Mouse (Mus musculus): ENCODE measurements at regions not wholly inside any gene's neighbourhood (a gene's known extent, or its start where the extent isn't known, plus 50 kb on each side); places are given as distances from the start of the nearest gene placed in this dataset.
"Not testable (repeated sequence)": the region's sequence is repeated elsewhere in the genome, so short reads cannot be mapped to it uniquely, and the experiment has no call there.

DNA sequence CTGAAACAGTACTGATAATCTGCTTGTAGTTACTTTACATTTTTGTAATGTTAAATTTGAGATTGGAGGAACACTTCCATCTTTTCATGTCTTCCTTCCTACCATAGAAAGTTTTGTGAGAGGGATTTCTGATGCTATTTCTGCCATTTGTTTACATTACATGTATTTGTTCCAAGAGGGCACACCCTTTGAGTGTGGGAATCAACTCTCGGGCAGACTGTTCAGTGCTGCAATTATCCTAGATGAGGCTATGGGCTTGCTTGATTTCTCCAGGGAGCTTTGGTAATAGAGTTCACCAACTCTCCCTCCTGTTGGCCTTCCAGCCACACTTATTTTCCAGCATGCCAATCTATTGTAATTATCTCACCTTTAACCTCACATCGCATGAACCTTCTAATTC lies 52.4 kb downstream of the Gm13691 start:
- ATAC-seq (replicated peaks; ENCODE audit: insufficient number of reproducible peaks, low FRiP score, low TSS enrichment, poor library complexity, severe bottlenecking), result no peak

DNA sequence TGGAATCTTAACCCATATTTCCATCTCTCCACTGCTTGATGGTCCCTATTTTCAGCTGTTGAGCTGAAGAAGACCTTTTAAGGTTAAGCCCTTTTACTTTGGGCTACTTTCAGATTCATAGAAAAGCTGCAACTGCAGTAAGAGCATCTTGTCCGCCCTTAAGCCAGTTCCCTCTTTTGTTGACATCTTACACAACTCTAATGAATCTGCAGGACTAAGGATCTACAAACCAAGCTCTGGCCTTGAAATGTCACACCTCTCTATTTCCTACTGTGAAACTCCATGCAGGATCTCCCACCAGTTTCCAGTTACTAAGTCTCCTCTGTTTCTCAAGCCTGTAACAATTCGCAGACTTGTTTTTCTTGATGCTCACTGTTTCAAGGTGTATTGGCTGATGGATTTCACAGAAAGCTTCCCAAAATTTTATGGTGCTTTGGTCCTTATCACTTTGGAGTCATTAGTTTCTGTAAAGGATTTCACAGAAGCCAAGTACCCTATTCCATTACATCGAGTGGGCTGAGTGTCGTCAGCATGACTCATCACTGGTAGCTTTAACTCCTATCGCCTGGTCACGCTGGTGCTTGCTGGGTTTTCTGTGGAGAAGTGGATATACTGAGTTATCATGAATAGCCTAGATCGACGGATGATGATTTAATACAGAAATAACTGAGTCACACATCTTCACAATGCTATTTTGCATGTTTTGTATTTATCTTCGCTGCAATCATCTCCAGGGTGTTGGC lies 58.2 kb downstream of the Gm13691 start:
- ATAC-seq (replicated peaks; ENCODE audit: insufficient number of reproducible peaks, low FRiP score, low TSS enrichment, poor library complexity, severe bottlenecking), result no peak

DNA sequence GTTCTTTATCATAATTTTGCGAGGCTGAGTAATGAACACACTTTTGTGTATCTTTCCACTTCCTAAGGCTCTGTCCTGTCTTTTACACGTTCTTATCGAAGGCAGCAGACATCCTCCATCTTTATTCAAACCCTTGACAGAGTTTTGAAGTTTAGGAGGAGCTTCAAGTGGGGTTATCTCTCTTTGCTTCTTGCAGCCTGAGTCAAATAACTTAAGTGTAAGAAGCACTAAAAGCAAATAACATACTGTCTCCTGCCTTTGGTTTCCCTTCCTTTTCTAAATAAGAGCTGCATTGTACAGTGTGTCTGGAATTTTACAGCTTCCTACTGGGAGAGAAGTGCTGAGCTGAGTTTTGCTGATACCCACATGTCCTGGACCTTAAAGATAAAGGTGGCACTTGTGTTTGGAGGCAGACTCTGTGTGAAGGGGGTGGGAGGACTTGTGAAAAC lies 61.6 kb downstream of the Gm13691 start:
- no peak for ATAC-seq (replicated peaks; ENCODE audit: insufficient number of reproducible peaks, low FRiP score, low TSS enrichment, poor library complexity, severe bottlenecking)

DNA sequence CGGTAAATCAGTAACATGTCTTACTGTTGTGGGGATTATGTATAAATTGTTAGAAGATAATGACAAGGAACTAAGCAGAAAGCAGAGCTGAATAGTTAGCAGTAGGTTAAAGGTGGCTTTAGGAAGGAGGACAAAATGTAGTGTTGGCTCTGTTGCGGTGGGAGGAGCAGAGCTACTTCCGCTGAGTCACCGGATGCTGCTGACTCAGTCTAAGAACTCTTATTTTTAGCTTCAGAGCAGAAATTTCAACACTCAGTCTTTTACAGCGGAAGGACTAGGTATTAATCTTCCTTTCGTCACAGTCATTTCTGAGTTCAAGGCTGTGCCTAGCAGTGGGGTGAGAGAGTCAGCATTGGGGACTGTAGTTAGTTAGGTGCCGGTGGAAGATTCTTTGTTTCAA lies 68.9 kb downstream of the Gm13691 start:
- ATAC-seq (replicated peaks; ENCODE audit: insufficient number of reproducible peaks, low FRiP score, low TSS enrichment, poor library complexity, severe bottlenecking), result peak; percentile 98

DNA sequence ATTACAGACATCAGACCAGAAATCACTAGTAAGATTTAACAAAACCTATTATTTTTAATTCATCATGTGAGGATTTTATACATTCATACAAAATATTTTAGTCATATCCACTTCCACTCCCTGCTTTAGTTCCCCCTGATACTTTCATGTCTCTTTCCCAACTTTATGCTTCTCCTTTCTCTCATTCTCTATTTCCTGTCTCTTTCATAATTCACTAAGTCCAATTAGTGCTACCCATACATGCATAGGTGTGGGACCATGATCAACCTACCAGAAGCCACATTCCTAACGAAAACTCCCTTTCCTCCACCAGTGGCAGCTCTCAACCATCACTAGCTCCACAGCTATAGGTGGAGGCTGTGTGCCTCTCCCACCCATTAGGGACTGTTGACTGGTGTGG lies 70.9 kb downstream of the Gm13691 start:
- 0 out of 2 replicates have a peak, but pooled peaks have one; percentile 19 for ATAC-seq (replicated peaks; ENCODE audit: insufficient number of reproducible peaks, low FRiP score, low TSS enrichment, poor library complexity, severe bottlenecking)

DNA sequence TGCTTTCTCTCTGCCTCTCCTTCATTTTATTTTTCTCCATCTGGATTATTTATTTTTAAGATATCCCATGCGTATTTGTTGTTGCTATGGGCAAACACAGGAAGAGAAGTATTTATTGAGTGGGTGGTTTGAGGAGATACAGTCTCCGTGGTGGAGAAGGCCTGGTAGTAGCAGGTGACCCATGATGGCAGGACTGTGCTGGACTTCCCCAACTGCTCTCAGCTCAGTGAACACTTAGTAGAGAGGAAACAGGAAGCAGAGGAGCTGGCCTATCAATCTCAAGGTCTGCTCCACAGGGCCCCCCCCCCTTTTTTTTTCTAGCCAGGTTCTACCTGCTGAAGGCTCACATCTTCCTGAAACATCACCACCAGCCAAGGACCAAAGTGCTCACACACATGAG lies 74.0 kb downstream of the Gm13691 start:
- ATAC-seq (replicated peaks; ENCODE audit: insufficient number of reproducible peaks, low FRiP score, low TSS enrichment, poor library complexity, severe bottlenecking), result no peak

DNA sequence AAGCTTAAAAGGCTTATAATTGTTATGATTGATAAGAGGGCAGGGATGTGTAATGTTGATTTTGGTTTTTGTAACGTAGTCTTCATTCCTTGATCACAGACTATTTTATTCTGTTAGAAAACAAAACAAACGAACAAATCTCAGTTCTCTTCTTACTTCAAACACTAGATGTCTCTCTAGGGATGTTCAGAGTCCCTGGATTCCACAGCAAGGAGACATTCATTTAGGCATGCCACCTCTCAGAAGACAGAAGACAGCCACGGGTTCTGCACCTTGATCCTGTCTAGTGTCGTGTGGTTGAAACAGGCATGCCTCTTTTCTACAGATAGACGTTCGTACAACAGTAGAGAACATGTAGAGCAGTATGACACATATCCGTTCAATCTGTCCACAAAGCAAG lies 74.7 kb downstream of the Gm13691 start:
- ATAC-seq (replicated peaks; ENCODE audit: insufficient number of reproducible peaks, low FRiP score, low TSS enrichment, poor library complexity, severe bottlenecking), result no peak

DNA sequence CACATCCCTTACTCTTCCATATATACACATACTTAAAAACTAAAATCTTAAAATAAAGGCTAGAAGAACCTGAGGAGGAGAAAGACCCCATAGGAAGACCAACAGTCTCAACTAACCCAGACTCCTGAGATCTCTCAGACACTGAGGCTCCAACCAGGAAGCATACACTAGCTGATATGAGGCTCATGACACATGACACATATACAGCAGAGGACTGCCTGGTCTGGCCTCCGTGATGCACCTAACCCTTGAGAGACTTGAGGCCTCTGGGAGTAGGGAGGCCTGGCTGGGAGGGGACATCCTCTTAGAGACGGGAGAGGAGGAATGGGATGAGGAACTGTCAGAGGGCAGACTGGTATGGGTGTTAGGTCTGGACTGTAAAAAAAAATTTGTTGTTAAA lies 75.4 kb downstream of the Gm13691 start:
- ATAC-seq (replicated peaks; ENCODE audit: insufficient number of reproducible peaks, low FRiP score, low TSS enrichment, poor library complexity, severe bottlenecking), result no peak

DNA sequence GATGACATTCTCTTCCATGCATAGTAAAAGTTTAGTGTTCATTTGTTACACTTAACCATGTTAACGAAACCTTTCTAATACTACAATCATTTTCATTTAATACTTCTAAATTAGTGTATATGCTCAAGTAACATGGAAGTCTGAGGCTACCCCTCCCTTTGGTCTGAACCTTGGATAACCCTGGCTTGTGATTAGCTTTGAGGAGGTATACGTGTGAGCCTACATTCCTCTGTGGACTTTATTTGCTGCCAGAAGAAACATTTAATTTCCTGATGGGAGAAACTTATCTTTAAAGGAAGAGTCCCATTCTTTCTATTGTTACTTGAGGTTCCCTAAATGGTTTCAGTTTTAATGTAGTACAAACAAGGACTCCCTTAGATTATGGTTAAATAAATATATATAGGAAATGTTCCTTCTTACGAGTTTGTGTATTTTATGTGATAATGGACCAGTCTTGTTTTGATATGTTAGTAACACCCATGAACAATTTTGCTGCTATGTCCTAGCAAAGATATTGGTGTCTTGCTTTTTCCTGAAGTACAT lies 75.9 kb downstream of the Gm13691 start:
- no peak for ATAC-seq (replicated peaks; ENCODE audit: insufficient number of reproducible peaks, low FRiP score, low TSS enrichment, poor library complexity, severe bottlenecking)

DNA sequence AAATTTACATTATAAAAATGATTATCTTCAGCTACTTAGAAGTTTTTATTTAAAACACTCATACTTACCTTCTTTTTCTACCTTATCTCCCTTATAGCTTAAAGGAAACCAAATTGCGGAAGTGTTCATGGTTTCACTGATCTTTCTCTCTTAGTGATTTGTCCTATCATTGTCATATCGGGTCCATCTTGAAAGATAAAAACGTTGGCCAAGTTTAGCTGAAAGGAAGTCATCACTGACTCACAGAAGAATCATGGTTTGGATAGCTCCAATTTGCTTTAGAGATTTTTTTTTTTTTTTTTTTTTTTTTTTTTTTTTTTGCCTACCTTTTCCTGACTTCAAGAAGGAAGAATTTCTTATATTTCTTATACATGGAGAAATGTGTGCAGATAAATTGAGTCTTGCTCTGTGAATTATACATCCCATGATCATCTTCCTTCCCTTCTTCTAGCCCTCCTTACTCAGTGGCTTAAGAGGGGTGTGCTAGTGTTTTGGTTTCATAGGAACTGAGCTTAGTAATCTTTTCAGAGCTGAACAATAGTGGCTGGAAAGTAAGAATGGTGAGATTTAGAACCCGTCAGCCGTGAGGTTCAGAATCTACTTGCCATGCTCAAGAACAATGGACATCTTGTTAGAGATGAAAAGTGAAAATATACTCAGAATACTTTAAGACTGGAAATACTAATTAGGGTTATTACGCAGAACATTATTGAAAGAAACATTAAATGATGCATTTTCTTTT lies 76.6 kb downstream of the Gm13691 start:
- ATAC-seq (replicated peaks; ENCODE audit: insufficient number of reproducible peaks, low FRiP score, low TSS enrichment, poor library complexity, severe bottlenecking), result no peak

DNA sequence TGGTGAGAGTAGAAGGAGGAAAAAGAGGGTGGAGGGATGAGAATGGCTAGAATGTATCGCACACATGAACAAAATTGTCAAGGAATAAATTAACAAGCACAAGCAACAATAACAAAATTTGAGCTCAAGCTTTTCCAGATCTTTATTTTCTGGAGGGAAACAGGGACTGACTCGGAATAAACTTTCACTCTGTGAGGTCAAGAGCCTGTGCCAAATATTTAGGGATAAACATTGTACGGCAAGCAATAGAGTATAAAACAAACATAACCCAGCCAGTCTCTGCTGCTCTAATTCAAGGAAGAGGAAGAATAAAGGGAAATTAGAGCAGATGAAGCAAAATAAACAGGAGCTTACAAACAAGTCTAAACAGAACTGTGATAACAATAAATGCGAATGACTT lies 78.3 kb downstream of the Gm13691 start:
- no peak for ATAC-seq (replicated peaks; ENCODE audit: insufficient number of reproducible peaks, low FRiP score, low TSS enrichment, poor library complexity, severe bottlenecking)

DNA sequence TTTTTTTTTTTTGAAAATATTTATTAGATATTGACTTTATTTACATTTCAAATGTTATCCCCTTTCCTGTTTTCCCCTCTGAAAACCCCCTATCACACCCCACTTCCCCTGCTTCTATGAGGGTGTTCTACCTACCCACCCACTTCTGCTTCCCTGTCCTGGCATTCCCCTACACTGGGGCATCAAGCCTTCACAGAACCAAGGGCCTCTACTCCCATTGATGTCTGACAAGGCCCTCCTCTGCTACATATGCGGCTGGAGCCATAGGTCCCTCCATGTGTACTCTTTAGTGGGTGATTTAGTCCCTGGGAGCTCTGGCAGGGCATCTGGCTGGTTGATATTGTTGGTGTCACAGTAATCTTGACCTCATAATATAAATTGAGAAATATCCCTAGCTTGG lies 79.1 kb downstream of the Gm13691 start:
- not testable (repeated sequence) for ATAC-seq (replicated peaks; ENCODE audit: insufficient number of reproducible peaks, low FRiP score, low TSS enrichment, poor library complexity, severe bottlenecking)

DNA sequence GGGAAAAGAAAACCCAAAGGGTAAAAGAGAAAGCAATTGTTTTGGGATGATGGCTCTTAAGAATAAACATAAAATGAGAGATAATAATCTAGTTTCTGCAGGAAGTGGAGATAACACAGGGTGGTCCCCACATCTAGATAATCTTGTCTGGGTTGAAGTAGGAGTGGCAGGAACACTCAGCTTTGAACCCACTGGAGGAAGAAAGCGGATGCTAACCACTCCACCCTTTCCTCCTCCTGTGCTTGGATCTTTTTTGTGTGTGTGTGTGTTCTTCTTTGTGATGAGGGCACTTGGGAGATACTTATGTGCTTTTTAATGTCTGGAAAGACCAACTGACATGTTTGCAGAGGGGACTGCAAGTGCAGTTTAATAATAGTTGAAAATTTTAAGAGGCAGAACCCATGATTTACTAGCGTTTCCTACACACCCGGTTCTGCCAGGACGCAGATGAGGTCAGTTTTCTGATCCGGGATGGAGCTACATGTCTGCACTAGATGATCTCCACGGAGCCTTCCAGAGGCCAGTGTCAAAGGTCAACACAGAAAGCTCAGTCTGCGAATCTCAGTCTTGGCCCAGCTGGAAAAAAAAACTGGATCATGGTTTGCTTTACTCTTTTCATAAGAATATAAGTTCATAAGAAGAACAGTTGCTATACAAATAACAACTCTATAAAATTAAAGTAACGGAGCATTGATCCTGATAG lies 82.7 kb downstream of the Gm13691 start:
- ATAC-seq (replicated peaks; ENCODE audit: insufficient number of reproducible peaks, low FRiP score, low TSS enrichment, poor library complexity, severe bottlenecking), result no peak

DNA sequence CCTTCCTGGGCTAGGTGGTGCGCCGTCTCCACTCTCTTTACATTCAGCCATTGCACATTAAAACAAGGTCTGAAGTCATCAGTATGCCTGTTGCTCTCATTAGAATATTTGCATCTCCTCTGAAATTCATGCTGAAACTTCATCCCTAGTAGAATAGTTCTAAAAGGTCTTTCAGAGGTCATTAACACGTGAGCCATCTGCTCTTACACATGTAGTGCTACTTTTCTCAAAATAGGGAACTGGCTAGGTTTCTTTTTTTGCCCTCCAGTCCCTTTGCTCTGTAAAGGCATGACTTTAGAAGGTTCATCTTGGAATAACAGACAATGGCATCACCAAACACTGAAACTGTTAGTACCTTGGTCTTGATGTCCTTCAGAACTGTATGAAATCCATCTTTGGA lies 85.6 kb downstream of the Gm13691 start:
- ATAC-seq (replicated peaks; ENCODE audit: insufficient number of reproducible peaks, low FRiP score, low TSS enrichment, poor library complexity, severe bottlenecking), result no peak

DNA sequence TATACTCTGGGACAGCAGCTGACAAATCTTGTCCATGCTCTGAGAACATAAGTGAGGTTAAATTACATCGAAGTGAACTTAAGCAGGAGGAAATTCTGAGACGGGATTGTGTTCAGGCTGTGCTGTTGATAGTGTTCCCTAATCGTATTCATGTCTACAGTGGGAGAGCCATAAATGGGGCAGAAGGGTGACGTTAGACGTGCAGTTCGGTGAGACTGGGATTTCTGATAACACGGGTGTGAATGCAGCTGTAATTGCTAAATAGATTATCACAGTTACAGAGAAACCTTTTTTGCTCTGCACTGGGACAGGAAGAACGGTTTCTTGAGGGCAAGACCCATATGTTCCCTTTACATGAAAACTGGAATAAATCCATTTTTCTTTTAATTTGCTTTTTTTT lies 88.9 kb downstream of the Gm13691 start:
- ATAC-seq (replicated peaks; ENCODE audit: insufficient number of reproducible peaks, low FRiP score, low TSS enrichment, poor library complexity, severe bottlenecking), result no peak

DNA sequence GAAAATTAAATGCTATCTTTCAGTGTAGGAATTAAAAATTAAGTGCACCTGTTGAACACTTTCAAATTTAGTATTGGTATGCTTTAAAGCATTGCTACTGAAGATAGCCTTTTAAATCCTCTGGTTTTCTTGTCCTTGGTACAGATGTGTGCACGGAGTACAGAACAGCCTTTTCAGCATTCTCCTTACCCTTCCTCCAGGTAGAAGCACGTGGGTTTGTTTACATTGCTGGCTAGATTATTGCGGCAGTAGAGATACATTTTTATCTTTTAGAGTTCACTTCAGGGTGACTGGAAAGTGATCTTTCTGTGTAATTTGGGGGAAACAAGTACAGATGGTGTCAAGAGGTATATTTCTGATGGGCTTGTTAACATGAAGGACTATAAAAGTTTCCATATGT lies 89.9 kb downstream of the Gm13691 start:
- ATAC-seq (replicated peaks; ENCODE audit: insufficient number of reproducible peaks, low FRiP score, low TSS enrichment, poor library complexity, severe bottlenecking), result no peak

DNA sequence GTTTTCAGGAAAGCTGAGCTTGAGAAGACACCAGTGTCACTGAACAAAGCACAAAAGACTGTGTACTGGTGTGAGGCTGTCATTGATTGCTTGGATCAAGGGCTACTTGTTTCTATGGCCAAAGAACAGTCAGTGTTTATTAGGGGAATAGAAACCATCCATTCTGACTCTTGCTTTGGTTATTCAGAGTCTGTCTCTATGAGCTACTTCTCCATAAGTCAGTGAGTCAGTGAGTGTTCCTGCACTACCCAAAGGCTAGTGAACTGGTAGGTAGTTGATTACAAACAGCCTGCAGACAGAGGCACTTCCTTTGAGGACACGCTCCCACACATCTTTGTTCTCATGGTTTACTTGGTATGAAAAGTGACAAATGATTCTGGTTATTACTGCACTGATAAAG lies 104.4 kb downstream of the Gm13691 start:
- no peak for ATAC-seq (replicated peaks; ENCODE audit: insufficient number of reproducible peaks, low FRiP score, low TSS enrichment, poor library complexity, severe bottlenecking)

DNA sequence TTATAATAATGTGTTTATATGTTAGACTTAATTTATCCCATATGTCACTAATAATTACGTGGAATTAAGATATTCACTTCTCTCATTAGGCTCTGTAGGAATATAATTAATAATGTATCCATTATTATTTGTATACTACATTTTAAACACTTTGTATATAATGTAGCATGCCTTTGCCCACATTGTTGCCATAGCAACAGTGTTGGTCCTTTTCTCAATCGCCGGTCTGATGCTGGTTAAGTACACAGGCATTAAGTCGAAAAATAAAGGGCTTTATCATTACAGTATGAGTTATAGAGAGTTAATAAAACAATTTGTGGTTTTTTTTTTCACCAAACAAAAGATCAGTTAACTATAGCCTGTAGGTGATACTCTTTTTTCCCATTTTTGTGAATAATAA lies 108.4 kb downstream of the Gm13691 start:
- no peak for ATAC-seq (replicated peaks; ENCODE audit: insufficient number of reproducible peaks, low FRiP score, low TSS enrichment, poor library complexity, severe bottlenecking)

DNA sequence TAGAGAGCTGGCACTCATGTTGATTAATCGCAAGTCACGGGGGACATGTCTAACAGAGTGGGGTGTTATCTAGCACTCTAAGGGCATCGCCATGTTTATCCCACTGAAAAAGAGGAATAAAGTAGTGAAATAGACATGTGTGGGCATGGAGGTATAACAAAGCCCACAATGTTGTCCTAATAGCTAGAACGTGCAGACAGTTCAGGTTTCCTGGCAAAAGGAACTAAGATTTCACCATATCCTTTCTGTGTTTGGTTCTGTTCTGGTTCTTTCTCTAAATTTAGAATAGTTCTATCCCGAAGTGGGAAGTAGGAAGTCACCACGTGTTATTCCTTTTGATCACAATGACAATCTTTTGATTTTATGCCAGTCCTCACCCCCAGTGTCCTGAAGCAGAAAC lies 123.2 kb downstream of the Gm13691 start:
- ATAC-seq (replicated peaks; ENCODE audit: insufficient number of reproducible peaks, low FRiP score, low TSS enrichment, poor library complexity, severe bottlenecking), result no peak; the same call in 1 of the 2 replicates

All from monocyte, adult 5-6 weeks (primary cell).